Mouse (Mus musculus): ENCODE measurements around the gene Hoxd1. TPM values are rescaled to one million over a fixed set of nuclear protein-coding genes. Genes with fewer than 3 reads are reported as not detected.

The Hoxd1 gene
- total and polyA plus RNA-seq, 2 experiments from 2014 or later, result 0.26 to 0.46 TPM

- no peak for TF ChIP-seq CTCF (IDR thresholded peaks at IDR 0.05; ENCODE audit: low read depth)
- Histone ChIP-seq H3K4me3 (ENCODE audit: low read length) (no peak overlapping the region), H3K4me1 (ENCODE audit: insufficient read depth, low read length) (no peaks in the 10 kb centered on the region), H3K27me3 (ENCODE audit: insufficient read depth, low read length) (peaks cover 85% of the 10 kb centered on the region), H3K9me3 (ENCODE audit: low read length) (no peaks in the 10 kb centered on the region), H3K36me3 (ENCODE audit: insufficient read depth, low read length) (no peaks in the 10 kb centered on the region), H3K4me2 (ENCODE audit: low read depth, low read length) (no peak overlapping the region), H3K27ac (no peak overlapping the region), H3K9ac (replicated peaks; ENCODE audit: low read length) (no peak overlapping the region)
- no peak for ATAC-seq
- no peak for DNase-seq (ENCODE audit: low spot score)
- WGBS, result 13% methylated on average over 5 of the region's 5 CpGs
Measured at GRCm38 (mm10) chr2:74720955-74721491, 41.8 kb upstream of the Hoxd1 start.

- H3K4me2 ChIP-seq (ENCODE audit: low read depth, low read length), result no peak overlapping the region
- no peak for TF ChIP-seq CTCF (IDR thresholded peaks at IDR 0.05; ENCODE audit: low read depth)
- no peaks in the 10 kb centered on the region for H3K4me1 ChIP-seq (ENCODE audit: insufficient read depth, low read length)
- H3K4me3 ChIP-seq (ENCODE audit: low read length), result no peak overlapping the region
- no peaks in the 10 kb centered on the region for H3K36me3 ChIP-seq (ENCODE audit: insufficient read depth, low read length)
- ATAC-seq (no peak), DNase-seq (ENCODE audit: low spot score) (no peak)
- no peak overlapping the region for H3K27ac ChIP-seq
- 14% methylated on average over 6 of the region's 6 CpGs for WGBS
- no peak overlapping the region for H3K9ac ChIP-seq (replicated peaks; ENCODE audit: low read length)
- no peaks in the 10 kb centered on the region for H3K9me3 ChIP-seq (ENCODE audit: low read length)
- peaks cover 85% of the 10 kb centered on the region for H3K27me3 ChIP-seq (ENCODE audit: insufficient read depth, low read length)
Measured at GRCm38 (mm10) chr2:74721882-74722281, 40.9 kb upstream of the Hoxd1 start.

- DNase-seq (ENCODE audit: low spot score) (no peak), ATAC-seq (no peak)
- H3K9ac ChIP-seq (replicated peaks; ENCODE audit: low read length), result no peak overlapping the region
- no peaks in the 10 kb centered on the region for H3K4me1 ChIP-seq (ENCODE audit: insufficient read depth, low read length)
- no peaks in the 10 kb centered on the region for H3K9me3 ChIP-seq (ENCODE audit: low read length)
- no peak overlapping the region for H3K27ac ChIP-seq
- peaks cover 88% of the 10 kb centered on the region for H3K27me3 ChIP-seq (ENCODE audit: insufficient read depth, low read length)
- TF ChIP-seq CTCF (IDR thresholded peaks at IDR 0.05; ENCODE audit: low read depth), result no peak
- H3K4me2 ChIP-seq (ENCODE audit: low read depth, low read length), result no peak overlapping the region
- no peak overlapping the region for H3K4me3 ChIP-seq (ENCODE audit: low read length)
- H3K36me3 ChIP-seq (ENCODE audit: insufficient read depth, low read length), result no peaks in the 10 kb centered on the region
- WGBS, result 20% methylated on average over 8 of the region's 8 CpGs
Measured at GRCm38 (mm10) chr2:74722949-74723348, 39.8 kb upstream of the Hoxd1 start.

GRCm38 (mm10) chr2:74724244-74725015, 38.4 kb upstream of the Hoxd1 start:
- H3K4me2 ChIP-seq (ENCODE audit: low read depth, low read length), result no peak overlapping the region
- no peak overlapping the region for H3K9ac ChIP-seq (replicated peaks; ENCODE audit: low read length)
- H3K9me3 ChIP-seq (ENCODE audit: low read length), result no peaks in the 10 kb centered on the region
- H3K36me3 ChIP-seq (ENCODE audit: insufficient read depth, low read length), result no peaks in the 10 kb centered on the region
- no peaks in the 10 kb centered on the region for H3K4me1 ChIP-seq (ENCODE audit: insufficient read depth, low read length)
- H3K27ac ChIP-seq, result no peak overlapping the region
- no peak for ATAC-seq
- 13% methylated on average over 7 of the region's 7 CpGs for WGBS
- no peak for DNase-seq (ENCODE audit: low spot score)
- TF ChIP-seq CTCF (IDR thresholded peaks at IDR 0.05; ENCODE audit: low read depth), result no peak
- H3K27me3 ChIP-seq (ENCODE audit: insufficient read depth, low read length), result peaks cover 89% of the 10 kb centered on the region
- H3K4me3 ChIP-seq (ENCODE audit: low read length), result no peak overlapping the region

- Histone ChIP-seq H3K4me2 (ENCODE audit: low read depth, low read length) (no peak overlapping the region), H3K27ac (no peak overlapping the region), H3K4me3 (ENCODE audit: low read length) (no peak overlapping the region), H3K4me1 (ENCODE audit: insufficient read depth, low read length) (no peaks in the 10 kb centered on the region), H3K36me3 (ENCODE audit: insufficient read depth, low read length) (no peaks in the 10 kb centered on the region), H3K9me3 (ENCODE audit: low read length) (no peaks in the 10 kb centered on the region), H3K27me3 (ENCODE audit: insufficient read depth, low read length) (peaks cover 89% of the 10 kb centered on the region), H3K9ac (replicated peaks; ENCODE audit: low read length) (no peak overlapping the region)
- DNase-seq (ENCODE audit: low spot score) (no peak), ATAC-seq (no peak)
- TF ChIP-seq CTCF (IDR thresholded peaks at IDR 0.05; ENCODE audit: low read depth), result no peak
- 8% methylated on average over 17 of the region's 17 CpGs for WGBS
Measured at GRCm38 (mm10) chr2:74725171-74725570, 37.6 kb upstream of the Hoxd1 start.

- H3K27me3 ChIP-seq (ENCODE audit: insufficient read depth, low read length), result peaks cover 89% of the 10 kb centered on the region
- 7% methylated on average over 5 of the region's 5 CpGs for WGBS
- ATAC-seq, result peak; percentile 46; the same call in 1 of the 2 replicates
Measured at GRCm38 (mm10) chr2:74726551-74726950, 36.2 kb upstream of the Hoxd1 start, which contains the start of gene Gm28230. Gene Gm28230 (plus strand): TSS chr2:74726728.

More at GRCm38 (mm10) chr2:74726551-74726950, 36.2 kb upstream of the Hoxd1 start, which contains the start of gene Gm28230:
- no peak for DNase-seq (ENCODE audit: low spot score)
- TF ChIP-seq CTCF (IDR thresholded peaks at IDR 0.05; ENCODE audit: low read depth), result no peak
- H3K9me3 ChIP-seq (ENCODE audit: low read length), result no peaks in the 10 kb centered on the region
- H3K9ac ChIP-seq (replicated peaks; ENCODE audit: low read length), result peak within 1 kb of the TSS; percentile 35
- H3K36me3 ChIP-seq (ENCODE audit: insufficient read depth, low read length), result no peaks in the 10 kb centered on the region
- peak within 1 kb of the TSS; percentile 41 for H3K4me3 ChIP-seq (ENCODE audit: low read length)
- peak within 1 kb of the TSS; percentile 56 for H3K27ac ChIP-seq
- no peaks in the 10 kb centered on the region for H3K4me1 ChIP-seq (ENCODE audit: insufficient read depth, low read length)
- H3K4me2 ChIP-seq (ENCODE audit: low read depth, low read length), result peak within 1 kb of the TSS; percentile 50
